Mouse (Mus musculus) hindbrain, postnatal 0 days (tissue): ENCODE measurements around the gene Mdh1. TPM values are rescaled to one million over a fixed set of nuclear protein-coding genes. Genes with fewer than 3 reads are reported as not detected.
"Not testable (repeated sequence)": the region's sequence is repeated elsewhere in the genome, so short reads cannot be mapped to it uniquely, and the experiment has no call there.

Experiments used
- ATAC-seq: fragments of 200-750 bp; cut with Nextera tagmentation; 2 replicates; pipeline ENCODE4 v1.8.0; 2017; ENCODE audit warnings: mild to moderate bottlenecking, moderate TSS enrichment, moderate library complexity
- DNase-seq: peaks from one replicate; pipeline ENCODE4 v3.0.0-alpha.2; 2015; ENCODE audit warnings: low spot score
- H3K27ac ChIP-seq: fragments of 300-500 bp; sonication (generic); 2 replicates; pipeline ENCODE4 v1.5.1; 2014; ENCODE audit warnings: mild to moderate bottlenecking
- H3K27me3 ChIP-seq: fragments of 300-500 bp; sonication (generic); 2 replicates; pipeline ENCODE4 v1.6.1; 2014; ENCODE audit warnings: low read length, mixed read lengths; ENCODE audit not compliant: insufficient read depth
- H3K36me3 ChIP-seq: fragments of 300-500 bp; sonication (generic); 2 replicates; pipeline ENCODE4 v1.6.1; 2014; ENCODE audit warnings: low read length, mixed read lengths; ENCODE audit not compliant: insufficient read depth
- H3K4me1 ChIP-seq: fragments of 300-500 bp; sonication (generic); 2 replicates; pipeline ENCODE4 v1.6.1; 2014; ENCODE audit warnings: antibody characterized with exemption, low read length, mixed read lengths; ENCODE audit not compliant: insufficient read depth
- H3K4me2 ChIP-seq: fragments of 300-500 bp; sonication (generic); 2 replicates; pipeline ENCODE4 v1.6.1; 2014; ENCODE audit warnings: low read depth, mild to moderate bottlenecking, low read length, moderate library complexity, mixed read lengths
- H3K4me3 ChIP-seq: fragments of 300-500 bp; sonication (generic); 2 replicates; pipeline ENCODE4 v1.5.1; 2014; ENCODE audit warnings: low read length
- H3K9ac ChIP-seq: fragments of 300-500 bp; sonication (generic); replicated peaks from 2 replicates; pipeline ENCODE4 v1.6.1; 2014; ENCODE audit warnings: mild to moderate bottlenecking, low read length, moderate library complexity, mixed read lengths
- H3K9me3 ChIP-seq: fragments of 300-500 bp; sonication (generic); 2 replicates; pipeline ENCODE4 v1.6.1; 2016; ENCODE audit warnings: low read length, mixed read lengths
- CTCF ChIP-seq: IDR thresholded peaks from 2 replicates; pipeline ENCODE4 v1.5.1; 2016; ENCODE audit warnings: antibody characterized with exemption, control low read depth, low read depth
- WGBS: fragments of 180-500 bp; shearing (Covaris S2); extraction: QIAGEN DNeasy Blood & Tissue Kit; methylation state at CpG from one replicate; pipeline ENCODE4 v1.1.7; 2014; 5-methylcytosine and 5-hydroxymethylcytosine counted together
- microRNA-seq, 2 experiments: library from miRNA; unstranded; fragments of <30 nt; microRNA quantifications; one replicate each; pipeline ENCODE4; 2016
- polyA plus RNA-seq: library from polyadenylated mRNA; unstranded; fragments of >200 nt; fragmentation: Nextera tagmentation; extraction: Ambion mirVana; gene quantifications from 2 replicates; pipeline ENCODE4 v1.2.1, GENCODE M21; 2015
- total RNA-seq: library from RNA; depleted of rRNA; stranded (reverse); fragments of >200 nt; gene quantifications from 2 replicates; pipeline ENCODE4 v1.2.3, GENCODE M21; 2014; rRNA removed

The Mdh1 gene
- total and polyA plus RNA-seq, 2 experiments from 2014 or later = 269 to 752 TPM

- DNase-seq (no peak), ATAC-seq (no peak)
- no peak for TF ChIP-seq CTCF
- no peaks in the 10 kb centered on the region for H3K4me1 ChIP-seq
- H3K36me3 ChIP-seq = no peaks in the 10 kb centered on the region
- H3K27me3 ChIP-seq = no peaks in the 10 kb centered on the region
- no peak overlapping the region for H3K4me3 ChIP-seq
- H3K9ac ChIP-seq = no peak overlapping the region
- no peaks in the 10 kb centered on the region for H3K9me3 ChIP-seq
- H3K27ac ChIP-seq = no peak overlapping the region
- 75% methylated on average over 2 of the region's 2 CpGs for WGBS
- H3K4me2 ChIP-seq = no peak overlapping the region
Observed at GRCm38 (mm10) chr11:21528676-21529394, 43.3 kb downstream of the Mdh1 start.

- Histone ChIP-seq H3K4me3 (no peak overlapping the region), H3K27me3 (no peaks in the 10 kb centered on the region), H3K36me3 (no peaks in the 10 kb centered on the region), H3K9ac (no peak overlapping the region), H3K4me2 (no peak overlapping the region), H3K27ac (no peak overlapping the region), H3K9me3 (no peaks in the 10 kb centered on the region), H3K4me1 (no peaks in the 10 kb centered on the region)
- DNase-seq = no peak
- WGBS = 91% methylated on average over 9 of the region's 9 CpGs
- ATAC-seq = no peak
- no peak for TF ChIP-seq CTCF
Observed at GRCm38 (mm10) chr11:21517726-21518125, 54.4 kb downstream of the Mdh1 start.

- H3K27me3 ChIP-seq, H3K4me1 ChIP-seq, H3K36me3 ChIP-seq, H3K4me2 ChIP-seq, H3K9ac ChIP-seq, ATAC-seq, H3K4me3 ChIP-seq, H3K9me3 ChIP-seq, DNase-seq, H3K27ac ChIP-seq: not testable (repeated sequence)
- WGBS = 88% methylated on average over 1 of the region's 1 CpGs
Observed at GRCm38 (mm10) chr11:21516396-21516795, 55.8 kb downstream of the Mdh1 start.

GRCm38 (mm10) chr11:21510577-21510976, 61.6 kb downstream of the Mdh1 start:
- DNase-seq, H3K36me3 ChIP-seq, H3K4me2 ChIP-seq, H3K27ac ChIP-seq, H3K9me3 ChIP-seq, H3K4me3 ChIP-seq, H3K9ac ChIP-seq, ATAC-seq, H3K27me3 ChIP-seq, H3K4me1 ChIP-seq: not testable (repeated sequence)
- WGBS = 97% methylated on average over 1 of the region's 1 CpGs

DNA sequence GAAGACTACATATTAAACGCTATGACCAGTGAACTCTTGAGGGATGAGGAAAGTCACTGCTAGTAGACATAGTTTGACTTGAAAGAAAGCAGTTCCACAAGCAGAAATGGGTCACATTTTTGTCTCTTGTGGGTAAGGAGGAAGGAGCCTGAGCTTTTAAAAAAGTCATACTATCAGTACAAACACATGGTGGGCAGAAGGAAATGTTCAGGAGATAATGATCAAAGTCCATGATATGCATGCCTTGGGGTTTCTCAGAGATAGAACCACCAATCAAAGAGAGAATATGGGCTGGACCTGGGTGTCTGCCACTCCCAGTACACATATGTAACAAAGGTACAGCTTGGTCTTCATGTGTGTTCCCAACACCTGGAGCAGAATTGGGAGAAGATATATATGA, 63.5 kb downstream of the Mdh1 start:
- H3K36me3 ChIP-seq, H3K4me3 ChIP-seq, H3K4me1 ChIP-seq, DNase-seq, H3K9me3 ChIP-seq, H3K27ac ChIP-seq, ATAC-seq, H3K4me2 ChIP-seq, H3K27me3 ChIP-seq, H3K9ac ChIP-seq: not testable (repeated sequence)
- WGBS = 78% methylated on average over 1 of the region's 1 CpGs

DNA sequence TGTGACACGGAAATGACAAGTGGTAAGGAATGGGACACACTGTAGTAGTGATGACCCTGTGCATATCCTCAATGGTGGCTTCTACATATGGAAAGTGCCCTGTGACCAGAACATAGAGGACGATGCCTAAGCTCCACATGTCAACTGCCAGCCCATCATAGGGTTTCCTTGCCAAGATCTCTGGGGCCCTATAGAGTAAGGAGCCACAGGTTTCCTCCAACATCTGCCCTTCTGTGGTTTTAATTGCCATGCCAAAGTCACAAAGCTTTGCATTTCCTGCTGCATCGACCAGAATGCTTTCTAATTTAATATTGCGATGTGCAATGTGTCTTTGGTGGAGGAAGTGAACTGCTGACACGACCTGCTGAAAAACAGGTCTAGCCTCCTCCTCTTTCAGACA, 65.1 kb downstream of the Mdh1 start:
- 85% methylated on average over 5 of the region's 5 CpGs for WGBS
- not testable (repeated sequence) for H3K36me3 ChIP-seq, H3K27ac ChIP-seq, DNase-seq, H3K4me2 ChIP-seq, H3K9ac ChIP-seq, H3K9me3 ChIP-seq, ATAC-seq, H3K27me3 ChIP-seq, H3K4me3 ChIP-seq, H3K4me1 ChIP-seq

Small RNA genes within 50 kb of the gene (microRNA-seq; reads per million reads assigned to microRNA genes)
- gene Gm22990 = 0 reads per million in 2 experiments

Other genes with a start within 250 kb of the Mdh1 start
- 37.4 and 41.2 TPM in 2 replicates for gene Ugp2, start 201.2 kb downstream of the Mdh1 start, total RNA-seq
- 66.8 and 70.2 TPM in 2 replicates for gene Ugp2, start 201.2 kb downstream of the Mdh1 start, polyA plus RNA-seq
- 17.0 and 20.2 TPM in 2 replicates for gene Wdpcp, start 132 bp downstream of the Mdh1 start, total RNA-seq
- 8.4 and 9.9 TPM in 2 replicates for gene Wdpcp, start 132 bp downstream of the Mdh1 start, polyA plus RNA-seq